Mouse (Mus musculus) urinary bladder, postnatal 4 days (tissue): ENCODE measurements around the gene Sap30.

Experiments used
- DNase-seq, 2 experiments: peaks; one replicate each; pipeline ENCODE4 v3.0.0; 2021 to 2022; ENCODE audit warnings: low spot score in 2 of 2

Gene Sap30

GRCm38 (mm10) chr8:57441556-57441955 is 46.1 kb downstream of the Sap30 start:
- DNase-seq, result no peak

GRCm38 (mm10) chr8:57441131-57441530 is 46.5 kb downstream of the Sap30 start:
- DNase-seq, result no peak

GRCm38 (mm10) chr8:57436437-57436796 is 51.2 kb downstream of the Sap30 start:
- DNase-seq, result no peak

GRCm38 (mm10) chr8:57435768-57436436 is 51.8 kb downstream of the Sap30 start:
- no peak for DNase-seq

GRCm38 (mm10) chr8:57432802-57433201 is 54.9 kb downstream of the Sap30 start:
- DNase-seq, result no peak
